In genomic region chr17:65558788-65559187, GRCm38 (mm10) we compare ENCODE assay signal across 10 mouse cellular contexts. TPM values are rescaled to one million over a fixed set of nuclear protein-coding genes. Genes with fewer than 3 reads are reported as not detected.
DNase-seq lines count a peak whose midpoint lies in the region; ATAC-seq and TF ChIP-seq lines count a peak whose summit lies in the region.
"Had no signal": no experiment of that assay in that cellular context is flagged by ENCODE, and none has a peak within 500 bp of the region (broad histone marks: within the 10 kb centered on the region; RNA-seq: fewer than 3 reads in every experiment).

No protein-coding gene starts in this region.

- DNase-seq in heart, embryonic 10.5 days (ENCODE audit: low spot score), result no peak
- no peak for DNase-seq in heart, adult 2 months
- DNase-seq in lung, postnatal 10 days, result no peak
- no peak for DNase-seq in adrenal gland, adult 18-20 months (ENCODE audit: low spot score in 2 of 2)
- no peak for DNase-seq in adrenal gland, adult (ENCODE audit: inconsistent age in 2 of 2, low spot score in 1 of 2)

- no peaks in the 10 kb centered on the region for H3K27me3 ChIP-seq in heart, embryonic 10.5 days (ENCODE audit: insufficient read depth, poor library complexity, severe bottlenecking)
- no peaks in the 10 kb centered on the region for H3K27me3 ChIP-seq in heart, adult 2 months (ENCODE audit: control insufficient read depth, insufficient read depth, low read length)
- no peaks in the 10 kb centered on the region for H3K27me3 ChIP-seq in lung, embryonic 15.5 days
- no peaks in the 10 kb centered on the region for H3K27me3 ChIP-seq in hindbrain, embryonic 15.5 days
- no peaks in the 10 kb centered on the region for H3K27me3 ChIP-seq in neural tube, embryonic 15.5 days (replicated peaks)
- H3K27me3 ChIP-seq: liver, embryonic 15.5 days had no signal

- 53% methylated on average over 9 of the region's 9 CpGs for WGBS in heart, embryonic 10.5 days
- 54% methylated on average over 9 of the region's 9 CpGs for WGBS in heart, adult 2 months
- 58% methylated on average over 9 of the region's 9 CpGs for WGBS in lung, embryonic 15.5 days
- 33% methylated on average over 9 of the region's 9 CpGs for WGBS in hindbrain, embryonic 15.5 days
- WGBS in neural tube, embryonic 15.5 days, result 42% methylated on average over 9 of the region's 9 CpGs

- H3K27ac ChIP-seq in heart, embryonic 10.5 days, result no peak overlapping the region
- no peak overlapping the region for H3K27ac ChIP-seq in heart, adult 2 months
- H3K27ac ChIP-seq in lung, embryonic 15.5 days, result no peak overlapping the region
- H3K27ac ChIP-seq in hindbrain, embryonic 15.5 days (replicated peaks), result no peak overlapping the region
- H3K27ac ChIP-seq in neural tube, embryonic 15.5 days (replicated peaks), result no peak overlapping the region
- H3K27ac ChIP-seq: liver, embryonic 15.5 days had no signal

- no peak for TF ChIP-seq CTCF in heart, adult 2 months (IDR thresholded peaks at IDR 0.05)

- H3K9me3 ChIP-seq in heart, embryonic 10.5 days, result no peaks in the 10 kb centered on the region
- H3K9me3 ChIP-seq in lung, embryonic 15.5 days, result no peaks in the 10 kb centered on the region
- H3K9me3 ChIP-seq in hindbrain, embryonic 15.5 days, result no peaks in the 10 kb centered on the region
- no peaks in the 10 kb centered on the region for H3K9me3 ChIP-seq in neural tube, embryonic 15.5 days (replicated peaks)
- H3K9me3 ChIP-seq: liver, embryonic 15.5 days had no signal

- intact Hi-C loops in heart, adult 2 months (cut with DNase I), result no loop called here

- no peaks in the 10 kb centered on the region for H3K36me3 ChIP-seq in heart, embryonic 10.5 days
- H3K36me3 ChIP-seq in heart, adult 2 months (ENCODE audit: control insufficient read depth, insufficient read depth, low read length), result no peaks in the 10 kb centered on the region
- H3K36me3 ChIP-seq in lung, embryonic 15.5 days, result no peaks in the 10 kb centered on the region
- H3K36me3 ChIP-seq in hindbrain, embryonic 15.5 days, result no peaks in the 10 kb centered on the region
- H3K36me3 ChIP-seq in neural tube, embryonic 15.5 days, result no peaks in the 10 kb centered on the region
- H3K36me3 ChIP-seq: liver, embryonic 15.5 days had no signal

- TF ChIP-seq POLR2A in heart, adult 2 months (IDR thresholded peaks at IDR 0.05; ENCODE audit: insufficient read depth, low read depth, low read length), result no peak

- peak overlapping the region; percentile 27 for H3K4me3 ChIP-seq in heart, embryonic 10.5 days
- no peak overlapping the region for H3K4me3 ChIP-seq in heart, adult 2 months
- no peak overlapping the region for H3K4me3 ChIP-seq in lung, embryonic 15.5 days
- H3K4me3 ChIP-seq in hindbrain, embryonic 15.5 days, result no peak overlapping the region
- no peak overlapping the region for H3K4me3 ChIP-seq in neural tube, embryonic 15.5 days (replicated peaks)
- H3K4me3 ChIP-seq: liver, embryonic 15.5 days had no signal

- 0 out of 2 replicates have a peak, but pooled peaks cover 3% of the 10 kb centered on the region for H3K4me1 ChIP-seq in heart, embryonic 10.5 days
- H3K4me1 ChIP-seq in heart, adult 2 months (ENCODE audit: control insufficient read depth, insufficient read depth, low read length), result peaks cover 4% of the 10 kb centered on the region; the same call in 1 of the 2 replicates
- peaks cover 3% of the 10 kb centered on the region; the same call in 1 of the 2 replicates for H3K4me1 ChIP-seq in lung, embryonic 15.5 days
- peaks cover 8% of the 10 kb centered on the region for H3K4me1 ChIP-seq in hindbrain, embryonic 15.5 days (replicated peaks)
- no peaks in the 10 kb centered on the region for H3K4me1 ChIP-seq in neural tube, embryonic 15.5 days

- no peaks in the 10 kb centered on the region for H3K79me2 ChIP-seq in heart, adult 2 months (replicated peaks; ENCODE audit: control insufficient read depth, insufficient read depth, low read length)

- H3K9ac ChIP-seq in heart, adult 2 months (ENCODE audit: low read depth, low read length), result no peak overlapping the region
- H3K9ac ChIP-seq in lung, embryonic 15.5 days, result no peak overlapping the region
- H3K9ac ChIP-seq in hindbrain, embryonic 15.5 days, result no peak overlapping the region
- H3K9ac ChIP-seq in neural tube, embryonic 15.5 days (replicated peaks), result no peak overlapping the region
- H3K9ac ChIP-seq: liver, embryonic 15.5 days had no signal

- peak overlapping the region; percentile 2; the same call in 1 of the 2 replicates for H3K4me2 ChIP-seq in lung, embryonic 15.5 days
- peak overlapping the region; percentile 17; the same call in 1 of the 2 replicates for H3K4me2 ChIP-seq in hindbrain, embryonic 15.5 days
- H3K4me2 ChIP-seq in neural tube, embryonic 15.5 days, result peak overlapping the region; percentile 24
- H3K4me2 ChIP-seq: liver, embryonic 15.5 days had no signal

- no peak for TF ChIP-seq EP300 in heart, adult 2 months (IDR thresholded peaks at IDR 0.05; ENCODE audit: insufficient read depth, low read depth, low read length)

- ATAC-seq in lung, embryonic 15.5 days (ENCODE audit: borderline replicate concordance, extremely low read depth, low FRiP score, low TSS enrichment), result no peak
- ATAC-seq in hindbrain, embryonic 15.5 days (ENCODE audit: low FRiP score, low read depth), result peak; percentile 36; the same call in 1 of the 2 replicates
- peak; percentile 33 for ATAC-seq in neural tube, embryonic 15.5 days (ENCODE audit: low FRiP score)

RNA-seq across cellular contexts. Expression of gene Tmem232, which starts 18.2 kb away (rescaled TPM):
- polyA plus RNA-seq in heart, embryonic 10.5 days (2016; fragmentation: Nextera tagmentation; extraction: Ambion mirVana), result 0.20 TPM in 1 of 2 replicates, not detected in the other
- not detected for total RNA-seq in heart, adult 2 months (2021)
- 0.14 and 0.23 TPM in 2 replicates for polyA plus RNA-seq in heart, adult 2 months (2012; rRNA removed)
- polyA plus RNA-seq in lung, embryonic 15.5 days (2015; fragmentation: Nextera tagmentation; extraction: Ambion mirVana), result 0.34 and 0.54 TPM in 2 replicates
- polyA plus RNA-seq in hindbrain, embryonic 15.5 days (2015; fragmentation: Nextera tagmentation; extraction: Ambion mirVana), result 0.41 and 0.74 TPM in 2 replicates
- 1.2 and 1.4 TPM in 2 replicates for polyA plus RNA-seq in neural tube, embryonic 15.5 days (2015; fragmentation: Nextera tagmentation; extraction: Ambion mirVana)
- total RNA-seq in adrenal gland, adult 18-20 months (2021), result not detected
- polyA plus RNA-seq: C2C12; liver, embryonic 15.5 days had no signal

RNA-seq across cellular contexts. Expression of gene Vapa, which starts 54.6 kb away (rescaled TPM):
- polyA plus RNA-seq in heart, embryonic 10.5 days (2016; fragmentation: Nextera tagmentation; extraction: Ambion mirVana), result 153 and 179 TPM in 2 replicates
- 10 to 100 TPM; 86.1 to 91.4 TPM for total RNA-seq in heart, adult 2 months (2021)
- 14.3 and 21.0 TPM in 2 replicates for polyA plus RNA-seq in heart, adult 2 months (2012; rRNA removed)
- 191 and 196 TPM in 2 replicates for polyA plus RNA-seq in lung, embryonic 15.5 days (2015; fragmentation: Nextera tagmentation; extraction: Ambion mirVana)
- 264 and 270 TPM in 2 replicates for polyA plus RNA-seq in hindbrain, embryonic 15.5 days (2015; fragmentation: Nextera tagmentation; extraction: Ambion mirVana)
- polyA plus RNA-seq in neural tube, embryonic 15.5 days (2015; fragmentation: Nextera tagmentation; extraction: Ambion mirVana), result 270 and 299 TPM in 2 replicates
- 100 to 1,000 TPM; 138 to 182 TPM for total RNA-seq in adrenal gland, adult 18-20 months (2021)
